Mouse (Mus musculus) megakaryocyte, adult 5-6 weeks (primary cell): ENCODE results near the gene Neurl3. TPM values are rescaled to one million over a fixed set of nuclear protein-coding genes. Genes with fewer than 3 reads are reported as not detected.

Experiments used
- ATAC-seq: 2 replicates; pipeline ENCODE4 v1.8.0; 2016; ENCODE audit warnings: mild to moderate bottlenecking, inconsistent platforms; ENCODE audit not compliant: poor library complexity, severe bottlenecking
- total RNA-seq, 2 experiments: library from RNA; stranded (forward) in 1 of 2; stranded (reverse) in 1 of 2; fragments of 153-499, 151-499 nt in 1 of 2; fragments of 221-1000, 200-1000 nt in 1 of 2; gene quantifications; 2 replicates each; pipeline versions ENCODE4 v1.2.3 to v1.2.4; 2015 to 2017

Gene Neurl3
- total RNA-seq, 2 experiments from 2014 or later: 54.2 to 66.0 TPM

DNA sequence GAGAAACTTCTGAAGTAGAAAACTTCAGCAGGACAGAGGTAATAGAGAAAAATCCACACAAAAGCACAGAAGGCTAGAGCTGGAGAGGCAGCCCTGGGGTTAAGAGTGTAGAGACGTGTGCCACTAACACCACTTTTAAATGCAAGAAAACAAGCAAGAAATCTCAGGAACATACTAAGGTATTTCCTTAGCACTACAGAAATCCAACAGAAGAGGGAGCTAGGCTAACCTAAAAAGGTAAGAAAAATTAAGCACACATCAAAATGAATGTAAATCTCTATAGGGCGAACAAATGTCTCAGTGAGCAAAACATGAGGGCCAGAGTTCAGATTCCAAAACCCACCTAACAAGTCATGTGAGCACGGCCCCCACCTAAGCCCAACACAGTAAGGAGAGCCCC is 49.8 kb downstream of the Neurl3 start:
- ATAC-seq: no peak

Other genes starting within 250 kb of the Neurl3 start
- gene Hs6st1, start 206.3 kb downstream of the Neurl3 start, total RNA-seq (2015): 28.7 and 30.0 TPM in 2 replicates
- 16.0 and 17.0 TPM in 2 replicates for gene Hs6st1, start 206.3 kb downstream of the Neurl3 start, total RNA-seq (2017)
- 77.5 and 77.7 TPM in 2 replicates for gene Uggt1, start 30.0 kb downstream of the Neurl3 start, total RNA-seq (2015)
- gene Uggt1, start 30.0 kb downstream of the Neurl3 start, total RNA-seq (2017): 120 and 125 TPM in 2 replicates
- gene Arid5a, start 33.1 kb upstream of the Neurl3 start, total RNA-seq (2015): 14.1 and 14.6 TPM in 2 replicates
- gene Arid5a, start 33.1 kb upstream of the Neurl3 start, total RNA-seq (2017): 27.0 and 31.9 TPM in 2 replicates
- gene Kansl3, start 94.5 kb upstream of the Neurl3 start, total RNA-seq (2015): 12.6 and 13.9 TPM in 2 replicates
- gene Kansl3, start 94.5 kb upstream of the Neurl3 start, total RNA-seq (2017): 28.2 and 31.5 TPM in 2 replicates
- gene Fer1l5, start 97.6 kb upstream of the Neurl3 start, total RNA-seq (2015): not detected in 2 replicates
- 0.37 TPM in 1 of 2 replicates, not detected in the other for gene Fer1l5, start 97.6 kb upstream of the Neurl3 start, total RNA-seq (2017)
- 23.9 and 25.4 TPM in 2 replicates for gene Lman2l, start 170.6 kb upstream of the Neurl3 start, total RNA-seq (2015)
- gene Lman2l, start 170.6 kb upstream of the Neurl3 start, total RNA-seq (2017): 14.4 and 15.8 TPM in 2 replicates
- 17.8 and 22.7 TPM in 2 replicates for gene Cnnm4, start 196.9 kb upstream of the Neurl3 start, total RNA-seq (2015)
- gene Cnnm4, start 196.9 kb upstream of the Neurl3 start, total RNA-seq (2017): 15.2 and 16.3 TPM in 2 replicates
- gene Cnnm3, start 237.2 kb upstream of the Neurl3 start, total RNA-seq (2015): 14.4 and 15.1 TPM in 2 replicates
- 6.8 and 11.1 TPM in 2 replicates for gene Cnnm3, start 237.2 kb upstream of the Neurl3 start, total RNA-seq (2017)